Mouse (Mus musculus) spleen, postnatal 36 days (tissue): ENCODE data around the gene Lrrc20.
A peak's percentile ranks its signal among the peaks of the same experiment; 100 is the strongest.
"Not testable (repeated sequence)": the region's sequence is repeated elsewhere in the genome, so short reads cannot be mapped to it uniquely, and the experiment has no call there.

Experiments used
- DNase-seq, 2 experiments: peaks; one replicate each; pipeline ENCODE4 v3.0.0; 2022; ENCODE audit warnings: low spot score in 2 of 2, mixed read lengths in 1 of 2

Lrrc20 gene

GRCm38 (mm10) chr10:61475594-61476439 is at the start of gene Lrrc20:
Gene Lrrc20, plus strand, starts transcription at chr10:61475801.
- DNase-seq, result peak; percentile 94 to 95

- DNase-seq, result no peak
Measured at GRCm38 (mm10) chr10:61426251-61426757, 49.3 kb upstream of the Lrrc20 start.

- DNase-seq, result no peak
Measured at GRCm38 (mm10) chr10:61427951-61428350, 47.6 kb upstream of the Lrrc20 start.

GRCm38 (mm10) chr10:61428416-61428815 is 47.2 kb upstream of the Lrrc20 start:
- no peak for DNase-seq

- no peak for DNase-seq
Measured at GRCm38 (mm10) chr10:61429043-61429442, 46.6 kb upstream of the Lrrc20 start.

- no peak for DNase-seq
Measured at GRCm38 (mm10) chr10:61431375-61431774, 44.2 kb upstream of the Lrrc20 start.

- no peak for DNase-seq
Measured at GRCm38 (mm10) chr10:61440202-61440800, 35.3 kb upstream of the Lrrc20 start.

- no peak for DNase-seq
Measured at GRCm38 (mm10) chr10:61443456-61443855, 32.1 kb upstream of the Lrrc20 start.

- DNase-seq, result no peak
Measured at GRCm38 (mm10) chr10:61443876-61444275, 31.7 kb upstream of the Lrrc20 start.

- DNase-seq, result no peak
Measured at GRCm38 (mm10) chr10:61445016-61445415, 30.6 kb upstream of the Lrrc20 start.

GRCm38 (mm10) chr10:61447581-61448353 is 27.8 kb upstream of the Lrrc20 start:
- peak in 1 of 2 experiments; percentile 19 for DNase-seq

GRCm38 (mm10) chr10:61448834-61449233 is 26.8 kb upstream of the Lrrc20 start:
- no peak for DNase-seq

GRCm38 (mm10) chr10:61451463-61451930 is 24.1 kb upstream of the Lrrc20 start:
- peak; percentile 58 to 64 for DNase-seq

- peak; percentile 41 to 47 for DNase-seq
Measured at GRCm38 (mm10) chr10:61451931-61452617, 23.5 kb upstream of the Lrrc20 start.

GRCm38 (mm10) chr10:61452645-61453044 is 23.0 kb upstream of the Lrrc20 start, which contains the start of gene Eif4ebp2:
Gene Eif4ebp2, minus strand, starts transcription at chr10:61452661.
- DNase-seq, result peak; percentile 99

- not testable (repeated sequence) for DNase-seq
Measured at GRCm38 (mm10) chr10:61453171-61453570, 22.4 kb upstream of the Lrrc20 start.

GRCm38 (mm10) chr10:61457182-61457581 is 18.4 kb upstream of the Lrrc20 start:
- no peak for DNase-seq

GRCm38 (mm10) chr10:61465009-61465408 is 10.6 kb upstream of the Lrrc20 start:
- DNase-seq, result no peak

- DNase-seq, result peak; percentile 4 to 16
Measured at GRCm38 (mm10) chr10:61466242-61466641, 9.4 kb upstream of the Lrrc20 start.

- peak in 1 of 2 experiments; percentile 15 for DNase-seq
Measured at GRCm38 (mm10) chr10:61466873-61467272, 8.7 kb upstream of the Lrrc20 start.

GRCm38 (mm10) chr10:61468900-61469299 is 6.7 kb upstream of the Lrrc20 start:
- DNase-seq, result no peak
